Mouse (Mus musculus) adrenal gland, adult 8-10 months (tissue): ENCODE data around the gene Gpn2. TPM values are rescaled to one million over a fixed set of nuclear protein-coding genes. Genes with fewer than 3 reads are reported as not detected.
A peak's percentile ranks its signal among the peaks of the same experiment; 100 is the strongest.

Experiments
- DNase-seq: peaks from one replicate; pipeline ENCODE4 v3.0.0; 2022
- total RNA-seq, 4 experiments: library from RNA; stranded (reverse); gene quantifications; 2 replicates each; pipeline ENCODE4 v1.2.4; 2022

Gpn2 gene
- 10 to 100 TPM; 17.0 to 19.4 (median 18.5) TPM for total RNA-seq

GRCm38 (mm10) chr4:133584059-133584951 lies at the start of gene Gpn2:
Gpn2 (plus strand) TSS chr4:133584362.
- DNase-seq, result peak; percentile 78

- DNase-seq, result no peak
Observed at GRCm38 (mm10) chr4:133536081-133536480, 48.1 kb upstream of the Gpn2 start.

GRCm38 (mm10) chr4:133536652-133537051 lies 47.5 kb upstream of the Gpn2 start:
- DNase-seq, result peak; percentile 80

- peak; percentile 97 for DNase-seq
Observed at GRCm38 (mm10) chr4:133545272-133546231, 38.6 kb upstream of the Gpn2 start, which contains the start of gene Nudc. Nudc (minus strand) TSS chr4:133545996.

- no peak for DNase-seq
Observed at GRCm38 (mm10) chr4:133552029-133552428, 32.1 kb upstream of the Gpn2 start.

- DNase-seq, result peak; percentile 87
Observed at GRCm38 (mm10) chr4:133552768-133553447, 31.3 kb upstream of the Gpn2 start, which contains the start of gene Nr0b2. Nr0b2 (plus strand) TSS chr4:133553376.

GRCm38 (mm10) chr4:133553448-133554330 lies 30.5 kb upstream of the Gpn2 start:
- DNase-seq, result peak; percentile 52

GRCm38 (mm10) chr4:133557041-133557717 lies 27.0 kb upstream of the Gpn2 start:
- no peak for DNase-seq

GRCm38 (mm10) chr4:133559846-133560245 lies 24.3 kb upstream of the Gpn2 start:
- DNase-seq, result no peak

- no peak for DNase-seq
Observed at GRCm38 (mm10) chr4:133561622-133562021, 22.5 kb upstream of the Gpn2 start.

- DNase-seq, result peak; percentile 86
Observed at GRCm38 (mm10) chr4:133563123-133563571, 21.0 kb upstream of the Gpn2 start.

- DNase-seq, result no peak
Observed at GRCm38 (mm10) chr4:133567251-133567650, 16.9 kb upstream of the Gpn2 start.

- no peak for DNase-seq
Observed at GRCm38 (mm10) chr4:133569291-133570065, 14.7 kb upstream of the Gpn2 start.

GRCm38 (mm10) chr4:133570066-133570466 lies 14.1 kb upstream of the Gpn2 start:
- peak; percentile 75 for DNase-seq

- DNase-seq, result peak; percentile 88
Observed at GRCm38 (mm10) chr4:133574070-133574842, 9.9 kb upstream of the Gpn2 start, which contains the start of gene Gpatch3. Gpatch3 (plus strand) TSS chr4:133574745.

- DNase-seq, result no peak
Observed at GRCm38 (mm10) chr4:133574843-133575202, 9.3 kb upstream of the Gpn2 start.

GRCm38 (mm10) chr4:133577983-133578382 lies 6.2 kb upstream of the Gpn2 start:
- no peak for DNase-seq

GRCm38 (mm10) chr4:133583690-133584058 lies 488 bp upstream of the Gpn2 start:
- no peak for DNase-seq

GRCm38 (mm10) chr4:133592570-133592969 lies 8.4 kb downstream of the Gpn2 start:
- no peak for DNase-seq
